Comparison of ENCODE assay signal across 8 mouse cellular contexts in the genomic region with DNA sequence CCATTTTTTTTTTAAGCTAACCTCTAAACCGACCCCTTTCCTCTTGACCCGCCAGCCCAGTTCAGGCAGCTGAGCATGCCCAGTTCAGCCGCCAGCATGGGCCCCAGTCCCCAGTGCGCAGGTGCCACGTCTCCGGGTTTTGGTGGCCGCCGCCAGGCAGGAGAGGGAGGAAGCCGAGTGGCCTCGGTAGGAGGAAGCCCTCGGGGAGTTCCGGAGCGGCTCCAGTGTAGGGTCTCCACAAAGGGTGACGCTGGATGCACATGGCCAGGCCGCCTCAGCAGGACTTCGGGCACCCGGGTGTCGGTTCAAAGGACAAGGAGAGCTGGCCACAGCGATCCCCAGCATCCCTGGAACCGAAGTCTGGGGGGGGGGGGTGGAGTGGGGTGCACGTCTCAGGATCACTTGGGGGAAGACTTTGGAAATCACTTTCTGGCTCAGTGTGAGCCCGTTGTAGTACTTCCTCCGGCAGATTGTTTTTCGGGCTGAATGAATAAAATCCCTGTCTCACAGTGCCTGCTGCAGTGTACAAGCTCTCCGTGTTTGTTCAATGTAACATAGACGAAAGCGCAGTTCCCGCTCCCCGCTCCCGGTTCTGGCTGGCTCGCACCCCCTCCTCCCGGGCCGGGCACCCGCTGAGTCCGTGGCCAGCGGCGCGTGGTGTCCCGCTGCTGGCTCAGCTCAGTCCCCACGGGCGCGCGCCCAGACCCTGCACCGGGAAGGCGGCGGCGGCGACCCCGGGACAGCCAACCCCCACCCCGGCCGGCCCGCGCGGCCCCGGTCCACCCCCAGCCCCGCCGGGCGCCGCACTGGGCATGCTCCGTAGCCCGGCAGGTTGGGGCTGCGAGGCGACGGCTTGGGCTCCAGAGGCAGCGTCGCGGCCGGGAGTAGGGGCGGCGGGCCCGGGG. TPM values are rescaled to one million over a fixed set of nuclear protein-coding genes. Genes with fewer than 3 reads are reported as not detected.
DNase-seq lines count a peak whose midpoint lies in the region; TF ChIP-seq lines count a peak whose summit lies in the region.

A gene (plus strand): TSS at position 526 of the 905 bp plus-strand sequence.

- peak; percentile 76 to 82 for DNase-seq in adrenal gland, adult 18-20 months (ENCODE audit: low spot score in 2 of 2)
- peak; percentile 91 for DNase-seq in embryo, embryonic 10 days (ENCODE audit: low spot score)
- DNase-seq in gastrocnemius, postnatal 25 days, result peak; percentile 81
- DNase-seq in induced T-regulatory cell, adult 2 months (ENCODE audit: low read depth), result peak; percentile 72
- peak; percentile 79 to 83 for DNase-seq in left cerebral cortex, adult 2 months (ENCODE audit: extremely low spot score in 1 of 2, low spot score in 2 of 2)
- DNase-seq in retina, postnatal 1 day, result peak; percentile 93
- DNase-seq in thymus, postnatal 36 days, result peak; percentile 82 to 88

- WGBS in macrophage (ENCODE audit: missing documents), result 1% methylated on average over 64 of the region's 71 CpGs

- intact Hi-C loops in left cerebral cortex, adult 2 months (cut with DNase I), result loop anchor here (2.0 to 5.0 kb wide), 4 partner anchors 104 to 269 kb away; no protein-coding TSS in a partner anchor

- no peaks in the 10 kb centered on the region for H3K36me3 ChIP-seq in macrophage (ENCODE audit: inconsistent target)

- TF ChIP-seq CTCF in left cerebral cortex, adult 2 months (IDR thresholded peaks at IDR 0.05), result no peak; the same call in 1 of the 2 replicates

- H3K79me2 ChIP-seq in macrophage (ENCODE audit: inconsistent target), result no peaks in the 10 kb centered on the region

- H3K27ac ChIP-seq in left cerebral cortex, adult 2 months, result peak within 1 kb of the TSS; percentile 93
- no peak within 1 kb of the TSS for H3K27ac ChIP-seq in macrophage

- peak within 1 kb of the TSS; percentile 72 for H3K4me3 ChIP-seq in left cerebral cortex, adult 2 months
- peak within 1 kb of the TSS; percentile 44 for H3K4me3 ChIP-seq in macrophage (ENCODE audit: inconsistent target)

RNA-seq across cellular contexts. Expression of the gene that starts here (rescaled TPM):
- total RNA-seq in adrenal gland, adult 18-20 months (2021), result 10 to 100 TPM; 37.2 to 40.1 TPM
- total RNA-seq in gastrocnemius, postnatal 25 days (2021), result 10 to 100 TPM; 23.5 to 28.5 TPM
- 10 to 100 TPM; 67.5 to 81.8 TPM for total RNA-seq in left cerebral cortex, adult 2 months (2021)
- total RNA-seq in macrophage (2018; cell fraction: chromatin; rRNA removed), result 1 to 10 TPM in 24 of 26 experiments, under 1 TPM in 2; 0.43 to 7.4 (median 2.3) TPM
- under 1 TPM; 0.12 to 0.58 (median 0.35) TPM for total RNA-seq in macrophage (2018; cell fraction: cytosol; rRNA removed)
- 1 to 10 TPM in 18 of 26 experiments, under 1 TPM in 6, not detected in 2; 0.54 to 4.3 (median 1.5) TPM for total RNA-seq in macrophage (2018; cell fraction: nucleus; rRNA removed)
- polyA plus RNA-seq in macrophage (2018), result 0.62 to 0.87 TPM (median 0.71 TPM) in 3 replicates
